Mouse (Mus musculus) inflammation-experienced regulatory T-cells, adult 6 months (primary cell): ENCODE data around the gene Rfx7. TPM values are rescaled to one million over a fixed set of nuclear protein-coding genes. Genes with fewer than 3 reads are reported as not detected.
"Not testable (repeated sequence)": the region's sequence is repeated elsewhere in the genome, so short reads cannot be mapped to it uniquely, and the experiment has no call there.

ENCODE experiments used
- ATAC-seq: one replicate; pipeline ENCODE4 v1.8.0; 2017
- polyA plus RNA-seq, 3 experiments: library from polyadenylated mRNA; unstranded; fragments of 100-300 nt; shearing (Covaris generic); gene quantifications; one replicate each; pipeline ENCODE4 v1.2.1; 2017

Rfx7 gene
- polyA plus RNA-seq, 3 experiments from 2014 or later: 15.6 to 28.0 (median 23.6) TPM

GRCm38 (mm10) chr9:72558780-72559179, 26.7 kb downstream of the Rfx7 start:
- no peak for ATAC-seq

- no peak for ATAC-seq
These were observed 28.3 kb downstream of the Rfx7 start for GRCm38 (mm10) chr9:72560316-72560715.

- no peak for ATAC-seq
These were observed 31.2 kb downstream of the Rfx7 start for GRCm38 (mm10) chr9:72563277-72563676.

GRCm38 (mm10) chr9:72567116-72567515, 35.1 kb downstream of the Rfx7 start:
- ATAC-seq: no peak

GRCm38 (mm10) chr9:72580216-72580615, 48.2 kb downstream of the Rfx7 start:
- ATAC-seq: no peak

GRCm38 (mm10) chr9:72590861-72591260, 58.8 kb downstream of the Rfx7 start:
- no peak for ATAC-seq

GRCm38 (mm10) chr9:72592016-72592415, 60.0 kb downstream of the Rfx7 start:
- ATAC-seq: no peak

- not testable (repeated sequence) for ATAC-seq
These were observed 62.6 kb downstream of the Rfx7 start for GRCm38 (mm10) chr9:72594656-72595055.

GRCm38 (mm10) chr9:72600142-72600541, 68.1 kb downstream of the Rfx7 start:
- no peak for ATAC-seq

GRCm38 (mm10) chr9:72609771-72610170, 77.7 kb downstream of the Rfx7 start:
- ATAC-seq: no peak

- ATAC-seq: no peak
These were observed 81.8 kb downstream of the Rfx7 start for GRCm38 (mm10) chr9:72613884-72614283.

- ATAC-seq: no peak
These were observed 82.9 kb downstream of the Rfx7 start for GRCm38 (mm10) chr9:72614786-72615480.

- ATAC-seq: no peak
These were observed 86.0 kb downstream of the Rfx7 start for GRCm38 (mm10) chr9:72618037-72618436.

- ATAC-seq: no peak
These were observed 91.6 kb downstream of the Rfx7 start for GRCm38 (mm10) chr9:72623605-72624004.

GRCm38 (mm10) chr9:72627598-72627997, 95.6 kb downstream of the Rfx7 start:
- ATAC-seq: no peak

- ATAC-seq: no peak
These were observed 96.6 kb downstream of the Rfx7 start for GRCm38 (mm10) chr9:72628591-72628990.

GRCm38 (mm10) chr9:72632198-72632597, 100.2 kb downstream of the Rfx7 start:
- ATAC-seq: no peak

- ATAC-seq: no peak
These were observed 103.1 kb downstream of the Rfx7 start for GRCm38 (mm10) chr9:72635134-72635533.

GRCm38 (mm10) chr9:72636547-72636946, 104.5 kb downstream of the Rfx7 start:
- no peak for ATAC-seq

- no peak for ATAC-seq
These were observed 105.2 kb downstream of the Rfx7 start for GRCm38 (mm10) chr9:72637243-72637642.

- ATAC-seq: no peak
These were observed 107.2 kb downstream of the Rfx7 start for GRCm38 (mm10) chr9:72638951-72639842.

GRCm38 (mm10) chr9:72639843-72640621, 108.0 kb downstream of the Rfx7 start:
- no peak for ATAC-seq

GRCm38 (mm10) chr9:72640642-72641041, 108.6 kb downstream of the Rfx7 start:
- ATAC-seq: no peak
